Mouse (Mus musculus) small intestine, adult 2 months (tissue): ENCODE data around the gene Vsig1.

Experiments
- CTCF ChIP-seq: fragments of 200-500 bp; IDR thresholded peaks from 2 replicates; pipeline ENCODE4 v1.5.1; 2012; ENCODE audit warnings: low read depth, mild to moderate bottlenecking, control low read depth, inconsistent platforms, low read length, moderate library complexity, mixed read lengths; ENCODE audit not compliant: insufficient replicate concordance, insufficient read length; ENCODE audit errors: extremely low read depth
- POLR2A ChIP-seq: fragments of 200-500 bp; IDR thresholded peaks from 2 replicates; pipeline ENCODE4 v1.6.1; 2012; ENCODE audit warnings: low read depth, mild to moderate bottlenecking, control low read depth, inconsistent platforms, low read length, moderate library complexity

DNA sequence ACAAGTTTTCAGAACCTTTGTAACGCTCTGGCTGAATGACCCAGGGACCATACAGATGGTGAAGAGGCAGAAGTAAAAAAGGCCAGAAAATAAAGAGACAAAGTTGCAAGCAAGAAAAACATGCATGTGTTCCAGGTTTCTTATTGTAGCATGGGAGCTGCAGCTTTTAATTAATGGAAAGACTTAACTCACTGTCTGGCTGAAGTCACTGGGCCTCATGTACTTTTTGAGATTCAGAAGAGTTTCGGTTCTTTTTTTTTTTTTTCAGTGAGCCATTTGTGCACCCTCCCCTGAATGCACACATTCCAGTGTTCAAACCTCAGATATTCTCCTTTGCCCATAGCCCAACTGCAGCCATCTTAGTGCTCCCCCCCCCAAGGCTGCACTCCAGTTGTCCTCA lies 20.2 kb upstream of the Vsig1 start:
- TF ChIP-seq CTCF (no peak), POLR2A (no peak)
